ENCODE assay signal across 23 mouse cellular contexts in the genomic region with DNA sequence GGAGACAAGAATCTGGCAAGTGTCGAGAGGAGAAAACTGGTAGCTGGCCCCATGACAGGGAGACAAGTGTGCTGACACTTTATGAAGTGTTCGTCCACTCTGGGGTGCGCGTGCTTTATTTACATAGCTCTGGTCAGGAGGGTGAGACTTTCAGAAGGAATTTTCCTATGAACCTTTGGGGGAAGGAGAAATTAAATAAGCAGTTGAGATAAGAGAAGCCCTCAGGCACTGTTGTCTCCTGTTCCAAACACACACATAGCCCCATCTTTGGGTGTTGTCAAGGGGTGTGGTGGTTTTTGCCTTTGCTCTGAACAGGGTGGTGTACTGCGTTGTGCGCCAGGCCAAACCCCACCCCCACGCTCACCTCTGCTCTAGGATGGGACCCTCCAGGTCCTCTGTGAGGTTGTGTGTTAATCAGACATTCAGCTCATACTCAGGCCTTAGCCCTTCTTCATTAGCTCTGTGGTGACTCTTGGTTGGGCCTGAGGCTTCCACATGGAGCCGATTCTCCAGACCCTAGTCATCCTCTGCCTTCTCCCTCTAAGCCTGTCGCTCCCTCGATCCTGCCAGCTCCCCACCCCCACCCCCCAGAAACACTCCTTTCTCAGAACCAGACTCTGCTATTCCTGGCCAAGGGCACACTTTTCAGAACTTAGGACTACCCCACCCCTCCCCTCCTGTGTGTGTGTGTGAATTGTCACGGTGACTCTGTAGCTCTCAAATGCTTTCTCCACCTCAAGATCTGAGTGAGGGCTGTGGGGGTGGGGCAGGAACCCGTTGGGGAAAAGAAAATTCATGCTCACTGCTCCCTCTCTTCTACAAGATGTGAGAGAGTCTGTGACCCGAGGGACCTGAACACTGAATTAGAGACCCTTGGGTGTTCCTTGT. TPM values are rescaled to one million over a fixed set of nuclear protein-coding genes. Genes with fewer than 3 reads are reported as not detected.
DNase-seq lines count a peak whose midpoint lies in the region; ATAC-seq and TF ChIP-seq lines count a peak whose summit lies in the region.
"Had no signal": no experiment of that assay in that cellular context is flagged by ENCODE, and none has a peak within 500 bp of the region (broad histone marks: within the 10 kb centered on the region; RNA-seq: fewer than 3 reads in every experiment).

No protein-coding gene starts in this region.

- no peak overlapping the region for H3K9ac ChIP-seq in intestine, embryonic 14.5 days (ENCODE audit: low read length)
- H3K9ac ChIP-seq in lung, postnatal 0 days (replicated peaks; ENCODE audit: low read depth), result no peak overlapping the region
- peak overlapping the region; percentile 5; the same call in 1 of the 2 replicates for H3K9ac ChIP-seq in stomach, embryonic 16.5 days (ENCODE audit: low read length)
- H3K9ac ChIP-seq: hindbrain, embryonic 14.5 days; liver, embryonic 15.5 days; midbrain, embryonic 12.5 days had no signal

- no peak for ATAC-seq in intestine, embryonic 14.5 days (replicated peaks; ENCODE audit: low FRiP score, low TSS enrichment, low read depth)
- ATAC-seq in lung, postnatal 0 days, result peak; percentile 67
- 0 out of 2 replicates have a peak, but pooled peaks have one; percentile 11 for ATAC-seq in stomach, embryonic 16.5 days (ENCODE audit: insufficient read depth, low FRiP score)
- ATAC-seq in megakaryocyte progenitor cell, adult 5-6 weeks (replicated peaks; ENCODE audit: poor library complexity), result no peak
- ATAC-seq: forebrain, embryonic 16.5 days; inflammation-experienced regulatory T-cells, adult 6 months had no signal

- H3K36me3 ChIP-seq in intestine, embryonic 14.5 days (ENCODE audit: control insufficient read depth, insufficient read depth, low read length), result no peaks in the 10 kb centered on the region
- H3K36me3 ChIP-seq in lung, postnatal 0 days (ENCODE audit: insufficient read depth, low read length), result no peaks in the 10 kb centered on the region
- H3K36me3 ChIP-seq in stomach, embryonic 16.5 days (ENCODE audit: control insufficient read depth, insufficient read depth, low read length), result no peaks in the 10 kb centered on the region
- H3K36me3 ChIP-seq: forebrain, embryonic 10.5 days; limb, embryonic 10.5 days; liver, embryonic 15.5 days; midbrain, embryonic 12.5 days had no signal

- peak overlapping the region; percentile 85 for H3K27ac ChIP-seq in intestine, embryonic 14.5 days (ENCODE audit: low read depth)
- H3K27ac ChIP-seq in lung, postnatal 0 days (ENCODE audit: low read length), result no peak overlapping the region
- H3K27ac ChIP-seq in stomach, embryonic 16.5 days (ENCODE audit: low read length), result peak overlapping the region; percentile 85
- H3K27ac ChIP-seq: forebrain, embryonic 10.5 days; hindbrain, embryonic 14.5 days; layer of hippocampus, adult 2 months; limb, embryonic 10.5 days; liver, embryonic 15.5 days; midbrain, embryonic 12.5 days had no signal

- no peak for TF ChIP-seq CTCF in lung, adult 2 months (IDR thresholded peaks at IDR 0.05; ENCODE audit: insufficient read depth, low read length)
- TF ChIP-seq CTCF in lung, postnatal 0 days (IDR thresholded peaks at IDR 0.05), result no peak

- 47% methylated on average over 13 of the region's 13 CpGs for WGBS in lung, adult 2 months
- WGBS in intestine, embryonic 14.5 days, result 38% methylated on average over 13 of the region's 13 CpGs
- WGBS in lung, postnatal 0 days, result 38% methylated on average over 13 of the region's 13 CpGs
- 45% methylated on average over 13 of the region's 13 CpGs for WGBS in stomach, embryonic 16.5 days

- H3K4me3 ChIP-seq in lung, adult 2 months (replicated peaks; ENCODE audit: extremely low read depth, low read depth, low read length), result no peak overlapping the region
- H3K4me3 ChIP-seq in intestine, embryonic 14.5 days (ENCODE audit: low read depth, low read length), result no peak overlapping the region
- no peak overlapping the region for H3K4me3 ChIP-seq in lung, postnatal 0 days (ENCODE audit: low read depth, low read length)
- H3K4me3 ChIP-seq in stomach, embryonic 16.5 days (replicated peaks; ENCODE audit: low read length), result no peak overlapping the region
- H3K4me3 ChIP-seq: forebrain, embryonic 10.5 days; layer of hippocampus, adult 2 months; limb, embryonic 10.5 days; liver, embryonic 15.5 days; midbrain, embryonic 12.5 days had no signal

- peak; percentile 33 for DNase-seq in lung, adult 2 months
- no peak for DNase-seq in lung, postnatal 4 days
- DNase-seq in intestine, embryonic 14.5 days (ENCODE audit: low spot score), result no peak
- peak; percentile 68 for DNase-seq in lung, postnatal 0 days (ENCODE audit: low spot score)
- DNase-seq in adrenal gland, adult (ENCODE audit: inconsistent age in 2 of 2, low spot score in 1 of 2), result no peak
- DNase-seq: adrenal gland, postnatal 36 days; cerebellum, adult 11 months; cerebellum, adult 9-11 months; gastrocnemius, postnatal 25 days; heart, postnatal 10 days; liver; right cerebral cortex, postnatal 14 days had no signal

- H3K9me3 ChIP-seq in intestine, embryonic 14.5 days (ENCODE audit: control insufficient read depth, low read length), result no peaks in the 10 kb centered on the region
- H3K9me3 ChIP-seq in lung, postnatal 0 days (ENCODE audit: low read length), result no peaks in the 10 kb centered on the region
- no peaks in the 10 kb centered on the region for H3K9me3 ChIP-seq in stomach, embryonic 16.5 days (replicated peaks; ENCODE audit: control insufficient read depth, low read length)
- H3K9me3 ChIP-seq: forebrain, embryonic 10.5 days; limb, embryonic 10.5 days; liver, embryonic 15.5 days; midbrain, embryonic 12.5 days had no signal

- H3K4me2 ChIP-seq in intestine, embryonic 14.5 days (ENCODE audit: low read length), result no peak overlapping the region
- no peak overlapping the region for H3K4me2 ChIP-seq in lung, postnatal 0 days (replicated peaks; ENCODE audit: low read depth, low read length)
- H3K4me2 ChIP-seq in stomach, embryonic 16.5 days (ENCODE audit: low read depth, low read length), result no peak overlapping the region
- H3K4me2 ChIP-seq: hindbrain, embryonic 14.5 days; liver, embryonic 15.5 days; midbrain, embryonic 12.5 days had no signal

- TF ChIP-seq POLR2A in lung, adult 2 months (IDR thresholded peaks at IDR 0.05; ENCODE audit: borderline replicate concordance, extremely low read depth, low read depth, low read length), result no peak

- H3K27me3 ChIP-seq in intestine, embryonic 14.5 days (replicated peaks; ENCODE audit: control insufficient read depth, insufficient read depth, low read length), result peaks cover 32% of the 10 kb centered on the region
- peaks cover 46% of the 10 kb centered on the region for H3K27me3 ChIP-seq in lung, postnatal 0 days (replicated peaks; ENCODE audit: insufficient read depth, low read length)
- peaks cover 46% of the 10 kb centered on the region for H3K27me3 ChIP-seq in stomach, embryonic 16.5 days (ENCODE audit: control insufficient read depth, insufficient read depth, low read length)

- peaks cover 17% of the 10 kb centered on the region for H3K4me1 ChIP-seq in lung, adult 2 months (ENCODE audit: control insufficient read depth, insufficient read depth, low read length)
- peaks cover 34% of the 10 kb centered on the region for H3K4me1 ChIP-seq in intestine, embryonic 14.5 days (replicated peaks; ENCODE audit: control insufficient read depth, insufficient read depth, low read length)
- peaks cover 10% of the 10 kb centered on the region; the same call in 1 of the 2 replicates for H3K4me1 ChIP-seq in lung, postnatal 0 days (ENCODE audit: insufficient read depth, low read depth, low read length)
- H3K4me1 ChIP-seq in stomach, embryonic 16.5 days (ENCODE audit: control insufficient read depth, insufficient read depth, low read length), result peaks cover 14% of the 10 kb centered on the region

- TF ChIP-seq EP300 in lung, postnatal 0 days (IDR thresholded peaks at IDR 0.05), result peak; percentile 31; the same call in 1 of the 2 replicates

RNA-seq across cellular contexts. Expression of gene Tnxb, which starts 5.1 kb away (rescaled TPM):
- polyA plus RNA-seq in lung, adult 2 months (2012; rRNA removed), result 39.6 and 49.2 TPM in 2 replicates
- polyA plus RNA-seq in intestine, embryonic 14.5 days (2014; fragmentation: Nextera tagmentation; extraction: Ambion mirVana), result 2.2 and 2.7 TPM in 2 replicates
- polyA plus RNA-seq in lung, postnatal 0 days (2015; fragmentation: Nextera tagmentation; extraction: Ambion mirVana), result 0.85 and 0.99 TPM in 2 replicates
- polyA plus RNA-seq in stomach, embryonic 16.5 days (2015; fragmentation: Nextera tagmentation; extraction: Ambion mirVana), result 1.3 and 1.8 TPM in 2 replicates
- not detected in 2 replicates for total RNA-seq in megakaryocyte progenitor cell, adult 5-6 weeks (2015)
- not detected in 2 replicates for total RNA-seq in megakaryocyte progenitor cell, adult 5-6 weeks (2017)
- polyA plus RNA-seq: embryonic facial prominence, embryonic 11.5 days; forebrain, embryonic 10.5 days; inflammation-experienced regulatory T-cells, adult 6 months; limb, embryonic 10.5 days had no signal

RNA-seq across cellular contexts. Expression of gene Atf6b, which starts 28.5 kb away (rescaled TPM):
- 81.8 and 88.0 TPM in 2 replicates for polyA plus RNA-seq in lung, adult 2 months (2012; rRNA removed)
- 59.8 and 62.2 TPM in 2 replicates for polyA plus RNA-seq in intestine, embryonic 14.5 days (2014; fragmentation: Nextera tagmentation; extraction: Ambion mirVana)
- polyA plus RNA-seq in lung, postnatal 0 days (2015; fragmentation: Nextera tagmentation; extraction: Ambion mirVana), result 42.5 and 47.3 TPM in 2 replicates
- polyA plus RNA-seq in stomach, embryonic 16.5 days (2015; fragmentation: Nextera tagmentation; extraction: Ambion mirVana), result 73.5 and 78.0 TPM in 2 replicates
- 25.5 and 27.8 TPM in 2 replicates for total RNA-seq in megakaryocyte progenitor cell, adult 5-6 weeks (2015)
- 24.3 and 30.2 TPM in 2 replicates for total RNA-seq in megakaryocyte progenitor cell, adult 5-6 weeks (2017)

RNA-seq across cellular contexts. Expression of gene Fkbpl, which starts 30.9 kb away (rescaled TPM):
- polyA plus RNA-seq in lung, adult 2 months (2012; rRNA removed), result 2.4 and 2.9 TPM in 2 replicates
- polyA plus RNA-seq in intestine, embryonic 14.5 days (2014; fragmentation: Nextera tagmentation; extraction: Ambion mirVana), result 10.8 and 13.0 TPM in 2 replicates
- 12.2 and 14.5 TPM in 2 replicates for polyA plus RNA-seq in lung, postnatal 0 days (2015; fragmentation: Nextera tagmentation; extraction: Ambion mirVana)
- 13.1 and 14.4 TPM in 2 replicates for polyA plus RNA-seq in stomach, embryonic 16.5 days (2015; fragmentation: Nextera tagmentation; extraction: Ambion mirVana)
- total RNA-seq in megakaryocyte progenitor cell, adult 5-6 weeks (2015), result 3.8 and 4.1 TPM in 2 replicates
- 17.7 and 40.0 TPM in 2 replicates for total RNA-seq in megakaryocyte progenitor cell, adult 5-6 weeks (2017)

RNA-seq across cellular contexts. Expression of gene Prrt1, which starts 46.1 kb away (rescaled TPM):
- polyA plus RNA-seq in lung, adult 2 months (2012; rRNA removed), result 5.2 and 6.7 TPM in 2 replicates
- polyA plus RNA-seq in intestine, embryonic 14.5 days (2014; fragmentation: Nextera tagmentation; extraction: Ambion mirVana), result 0.46 and 0.53 TPM in 2 replicates
- 0.27 and 0.29 TPM in 2 replicates for polyA plus RNA-seq in lung, postnatal 0 days (2015; fragmentation: Nextera tagmentation; extraction: Ambion mirVana)
- 0.31 and 0.45 TPM in 2 replicates for polyA plus RNA-seq in stomach, embryonic 16.5 days (2015; fragmentation: Nextera tagmentation; extraction: Ambion mirVana)
- 0.17 and 0.34 TPM in 2 replicates for total RNA-seq in megakaryocyte progenitor cell, adult 5-6 weeks (2015)
- total RNA-seq in megakaryocyte progenitor cell, adult 5-6 weeks (2017), result not detected in 2 replicates
- polyA plus RNA-seq: liver, embryonic 15.5 days had no signal

RNA-seq across cellular contexts. Expression of gene Ppt2, which starts 47.1 kb away (rescaled TPM):
- polyA plus RNA-seq in lung, adult 2 months (2012; rRNA removed), result 38.7 and 40.9 TPM in 2 replicates
- polyA plus RNA-seq in intestine, embryonic 14.5 days (2014; fragmentation: Nextera tagmentation; extraction: Ambion mirVana), result 34.8 and 35.1 TPM in 2 replicates
- 22.4 and 24.9 TPM in 2 replicates for polyA plus RNA-seq in lung, postnatal 0 days (2015; fragmentation: Nextera tagmentation; extraction: Ambion mirVana)
- polyA plus RNA-seq in stomach, embryonic 16.5 days (2015; fragmentation: Nextera tagmentation; extraction: Ambion mirVana), result 25.2 and 25.7 TPM in 2 replicates
- total RNA-seq in megakaryocyte progenitor cell, adult 5-6 weeks (2015), result 26.5 and 33.5 TPM in 2 replicates
- total RNA-seq in megakaryocyte progenitor cell, adult 5-6 weeks (2017), result 15.3 and 19.7 TPM in 2 replicates

Comparison
In these comparisons a context has a peak if more than half of its experiments do, and no peak if none do; other contexts are left out.
1. DNase-seq: peak in lung, adult 2 months (single experiment) and lung, postnatal 0 days (single experiment); none in lung, postnatal 4 days (0 of 2), intestine, embryonic 14.5 days (single experiment) and adrenal gland, adult (0 of 2).
2. RNA of gene Tnxb, which starts 5.1 kb away (polyA plus RNA-seq): 39.6 to 49.2 TPM in lung, adult 2 months; 2.2 to 2.7 TPM in intestine, embryonic 14.5 days, 1.3 to 1.8 TPM in stomach, embryonic 16.5 days and 0.85 to 0.99 TPM in lung, postnatal 0 days; every median in the first group is over 10 times any median in the second.
3. ATAC-seq: peak in lung, postnatal 0 days (single experiment) and stomach, embryonic 16.5 days (single experiment); none in intestine, embryonic 14.5 days (single experiment) and megakaryocyte progenitor cell, adult 5-6 weeks (single experiment).